ENCODE assay signal across 27 mouse cellular contexts in the genomic region with DNA sequence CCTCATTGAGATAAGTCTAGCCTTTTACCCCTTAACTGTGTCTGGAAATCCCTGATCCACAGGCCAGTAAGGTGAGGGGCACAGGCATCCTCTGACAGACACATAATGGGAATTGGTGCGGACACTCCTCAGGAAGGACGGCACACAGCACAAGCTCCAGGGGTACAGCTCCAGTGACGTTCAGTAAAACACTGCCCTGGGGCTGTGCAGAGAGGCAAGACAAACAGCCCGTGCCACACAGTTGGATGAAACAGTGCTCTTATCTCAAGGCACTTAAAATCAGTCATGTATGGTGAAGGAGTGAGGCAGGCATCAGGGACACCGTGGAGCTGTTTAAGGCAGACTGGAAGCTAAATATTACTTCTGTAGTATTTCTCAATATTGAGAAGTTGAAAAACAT. TPM values are rescaled to one million over a fixed set of nuclear protein-coding genes. Genes with fewer than 3 reads are reported as not detected.
DNase-seq lines count a peak whose midpoint lies in the region; ATAC-seq and TF ChIP-seq lines count a peak whose summit lies in the region.
"Had no signal": no experiment of that assay in that cellular context is flagged by ENCODE, and none has a peak within 500 bp of the region (broad histone marks: within the 10 kb centered on the region; RNA-seq: fewer than 3 reads in every experiment).

No protein-coding gene starts in this region.

- TF ChIP-seq POLR2A in kidney, adult 2 months (IDR thresholded peaks at IDR 0.05; ENCODE audit: low read depth, low read length) = no peak

- H3K9ac ChIP-seq in heart, embryonic 13.5 days = no peak overlapping the region
- no peak overlapping the region for H3K9ac ChIP-seq in kidney, embryonic 16.5 days (replicated peaks; ENCODE audit: low read length)
- H3K9ac ChIP-seq: embryonic facial prominence, embryonic 13.5 days; forebrain, embryonic 13.5 days; forebrain, postnatal 0 days; hindbrain, embryonic 15.5 days had no signal

- no peak for TF ChIP-seq CTCF in kidney, adult 2 months (conservative IDR thresholded peaks at IDR 0.05; ENCODE audit: insufficient read depth, insufficient read length, low read depth, low read length)

- WGBS in heart, embryonic 13.5 days = 19% methylated on average over 5 of the region's 5 CpGs
- WGBS in kidney, embryonic 16.5 days = 39% methylated on average over 5 of the region's 5 CpGs
- WGBS in kidney, adult 2 months = 44% methylated on average over 5 of the region's 5 CpGs

- peak overlapping the region; percentile 26 for H3K4me2 ChIP-seq in heart, embryonic 13.5 days
- H3K4me2 ChIP-seq in kidney, embryonic 16.5 days (replicated peaks; ENCODE audit: low read depth, low read length) = no peak overlapping the region
- H3K4me2 ChIP-seq: embryonic facial prominence, embryonic 13.5 days; forebrain, embryonic 13.5 days; hindbrain, embryonic 15.5 days had no signal

- no peaks in the 10 kb centered on the region for H3K27me3 ChIP-seq in heart, embryonic 13.5 days (replicated peaks)
- no peaks in the 10 kb centered on the region for H3K27me3 ChIP-seq in kidney, embryonic 16.5 days (ENCODE audit: insufficient read depth, low read length)
- no peaks in the 10 kb centered on the region for H3K27me3 ChIP-seq in kidney, adult 2 months (replicated peaks; ENCODE audit: control insufficient read depth, insufficient read depth, low read length)
- H3K27me3 ChIP-seq: embryonic facial prominence, embryonic 13.5 days; forebrain, embryonic 13.5 days; hindbrain, embryonic 15.5 days had no signal

- no peak overlapping the region for H3K27ac ChIP-seq in heart, embryonic 13.5 days (replicated peaks)
- no peak overlapping the region for H3K27ac ChIP-seq in kidney, embryonic 16.5 days (ENCODE audit: low read length)
- H3K27ac ChIP-seq in kidney, adult 2 months (ENCODE audit: insufficient read depth, low read depth, low read length) = no peak overlapping the region
- H3K27ac ChIP-seq: embryonic facial prominence, embryonic 13.5 days; forebrain, embryonic 13.5 days; hindbrain, embryonic 15.5 days had no signal

- H3K4me3 ChIP-seq in heart, embryonic 13.5 days = no peak overlapping the region
- no peak overlapping the region for H3K4me3 ChIP-seq in kidney, embryonic 16.5 days (ENCODE audit: low read length)
- no peak overlapping the region for H3K4me3 ChIP-seq in kidney, adult 2 months (ENCODE audit: insufficient read depth, low read depth, low read length)
- H3K4me3 ChIP-seq: embryonic facial prominence, embryonic 13.5 days; forebrain, embryonic 13.5 days; hindbrain, embryonic 15.5 days had no signal

- peaks cover 12% of the 10 kb centered on the region for H3K4me1 ChIP-seq in heart, embryonic 13.5 days
- no peaks in the 10 kb centered on the region for H3K4me1 ChIP-seq in kidney, embryonic 16.5 days (ENCODE audit: insufficient read depth, low read length)
- no peaks in the 10 kb centered on the region for H3K4me1 ChIP-seq in kidney, adult 2 months (ENCODE audit: control insufficient read depth, insufficient read depth, low read length)
- H3K4me1 ChIP-seq: forebrain, embryonic 13.5 days had no signal

- H3K36me3 ChIP-seq in heart, embryonic 13.5 days = no peaks in the 10 kb centered on the region
- H3K36me3 ChIP-seq in kidney, embryonic 16.5 days (ENCODE audit: insufficient read depth, low read length) = no peaks in the 10 kb centered on the region
- H3K36me3 ChIP-seq in kidney, adult 2 months (ENCODE audit: control insufficient read depth, insufficient read depth, low read length) = no peaks in the 10 kb centered on the region
- H3K36me3 ChIP-seq: embryonic facial prominence, embryonic 13.5 days; hindbrain, embryonic 15.5 days had no signal

- no peak for DNase-seq in frontal cortex, postnatal 36 days (ENCODE audit: low spot score in 2 of 2)
- DNase-seq in heart, postnatal 14 days = no peak
- DNase-seq in kidney, adult 2 months = no peak
- peak; percentile 4 for DNase-seq in urinary bladder, postnatal 14 days (ENCODE audit: low spot score)
- DNase-seq in urinary bladder, adult 18-20 months (ENCODE audit: low spot score in 2 of 2) = no peak
- DNase-seq: adrenal gland, postnatal 14 days; cerebellum, adult 11-12 months; cerebellum, adult 9-10 months; cerebellum, postnatal 25 days; forebrain, postnatal 0 days; gastrocnemius, postnatal 36 days; heart, adult 18-20 months had no signal

- intact Hi-C loops in heart, postnatal 14 days (cut with DNase I) = no loop called here

- no peaks in the 10 kb centered on the region for H3K9me3 ChIP-seq in heart, embryonic 13.5 days
- no peaks in the 10 kb centered on the region for H3K9me3 ChIP-seq in kidney, embryonic 16.5 days (ENCODE audit: low read length)
- H3K9me3 ChIP-seq: embryonic facial prominence, embryonic 13.5 days; forebrain, embryonic 13.5 days; hindbrain, embryonic 15.5 days had no signal

- ATAC-seq in frontal cortex, adult (ENCODE audit: low TSS enrichment) = peak; percentile 36; the same call in 1 of the 2 replicates
- no peak for ATAC-seq in heart, embryonic 13.5 days (ENCODE audit: extremely low read depth, insufficient number of reproducible peaks, low FRiP score, low TSS enrichment)
- peak; percentile 39; the same call in 1 of the 2 replicates for ATAC-seq in kidney, embryonic 16.5 days (ENCODE audit: low FRiP score, low TSS enrichment)
- ATAC-seq: activated CD4-positive, CD25-positive, alpha-beta regulatory T cell, adult 4 months; forebrain, embryonic 13.5 days; forebrain, postnatal 0 days; intestine, embryonic 16.5 days had no signal

RNA-seq across cellular contexts. Expression of gene 9330182O14Rik, which starts 4.7 kb away (rescaled TPM):
- not detected in 2 replicates for polyA plus RNA-seq in heart, embryonic 13.5 days (2015; fragmentation: Nextera tagmentation; extraction: Ambion mirVana)
- not detected for total RNA-seq in heart, postnatal 14 days (2021)
- polyA plus RNA-seq in kidney, embryonic 16.5 days (2015; fragmentation: Nextera tagmentation; extraction: Ambion mirVana) = not detected in 2 replicates
- not detected in 2 replicates for polyA plus RNA-seq in kidney, adult 2 months (2012; rRNA removed)
- total RNA-seq: adrenal gland, adult 18-20 months; gastrocnemius, adult 8-10 months; gastrocnemius, postnatal 36 days; heart, adult 18-20 months; MEL had no signal
- polyA plus RNA-seq: activated CD4-positive, CD25-positive, alpha-beta regulatory T cell, adult 4 months; C2C12; cortical plate, adult 2 months; embryonic facial prominence, embryonic 13.5 days; forebrain, embryonic 13.5 days; forebrain, postnatal 0 days; heart, postnatal 0 days; hindbrain, embryonic 11.5 days; hindbrain, embryonic 15.5 days; intestine, embryonic 16.5 days had no signal
